Mouse (Mus musculus) kidney, adult 2 months (tissue): ENCODE data around the gene Rbm48.

Source experiments
- CTCF ChIP-seq: fragments of 200-500 bp; conservative IDR thresholded peaks from 2 replicates; pipeline ENCODE4 v1.5.1; 2011; ENCODE audit warnings: low read depth, mild to moderate bottlenecking, control low read depth, low read length, moderate library complexity, mixed read lengths; ENCODE audit not compliant: insufficient read depth, insufficient read length
- POLR2A ChIP-seq: fragments of 200-500 bp; IDR thresholded peaks from one replicate; pipeline ENCODE4 v1.6.1; 2011; ENCODE audit warnings: low read depth, low read length, control low read depth

DNA sequence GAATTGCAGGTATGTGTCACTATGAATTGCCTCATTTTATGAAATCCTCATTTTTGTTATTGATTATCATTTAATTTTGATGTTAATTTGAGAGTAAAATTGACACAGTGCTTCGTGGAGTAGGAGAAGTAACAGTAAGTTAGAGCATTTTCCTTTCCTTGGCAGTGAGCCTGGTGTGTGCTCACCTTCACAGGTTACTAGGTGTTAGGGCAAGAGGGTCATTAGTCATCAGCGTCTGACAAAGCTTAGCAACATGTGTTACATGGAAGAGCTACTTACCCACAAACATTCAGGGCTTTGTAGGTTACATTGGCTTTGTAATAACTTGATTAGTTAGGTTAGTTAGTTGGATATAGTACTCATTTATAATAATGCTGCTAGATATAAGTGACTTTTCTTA lies 42.2 kb downstream of the Rbm48 start:
- TF ChIP-seq CTCF (no peak), POLR2A (no peak)
